Mouse (Mus musculus) midbrain, embryonic 16.5 days (tissue): Measurements from ENCODE around the gene Chd2. TPM values are rescaled to one million over a fixed set of nuclear protein-coding genes. Genes with fewer than 3 reads are reported as not detected.
"Not testable (repeated sequence)": the region's sequence is repeated elsewhere in the genome, so short reads cannot be mapped to it uniquely, and the experiment has no call there.

ENCODE experiments used
- ATAC-seq: fragments of 200-750 bp; cut with Nextera tagmentation; 2 replicates; pipeline ENCODE4 v1.8.0; 2017; ENCODE audit warnings: moderate TSS enrichment
- H3K27ac ChIP-seq: fragments of 300-500 bp; sonication (generic); 2 replicates; pipeline ENCODE4 v1.5.1; 2014; ENCODE audit warnings: mild to moderate bottlenecking, low read length, mixed read lengths
- H3K27me3 ChIP-seq: fragments of 300-500 bp; sonication (generic); 2 replicates; pipeline ENCODE4 v1.6.1; 2014; ENCODE audit warnings: low read depth, low read length, mixed read lengths; ENCODE audit not compliant: control insufficient read depth, insufficient read depth
- H3K36me3 ChIP-seq: fragments of 300-500 bp; sonication (generic); 2 replicates; pipeline ENCODE4 v1.6.1; 2014; ENCODE audit warnings: mild to moderate bottlenecking, low read length, moderate library complexity, mixed read lengths; ENCODE audit not compliant: control insufficient read depth, insufficient read depth
- H3K4me1 ChIP-seq: fragments of 300-500 bp; sonication (generic); 2 replicates; pipeline ENCODE4 v1.6.1; 2014; ENCODE audit warnings: mild to moderate bottlenecking, low read length, mixed read lengths; ENCODE audit not compliant: control insufficient read depth, insufficient read depth
- H3K4me2 ChIP-seq: fragments of 300-500 bp; sonication (generic); 2 replicates; pipeline ENCODE4 v1.6.1; 2014; ENCODE audit warnings: mild to moderate bottlenecking, low read length, mixed read lengths
- H3K4me3 ChIP-seq: fragments of 300-500 bp; sonication (generic); 2 replicates; pipeline ENCODE4 v1.5.1; 2014; ENCODE audit warnings: low read depth, mild to moderate bottlenecking, low read length, moderate library complexity, mixed read lengths
- H3K9ac ChIP-seq: fragments of 300-500 bp; sonication (generic); 2 replicates; pipeline ENCODE4 v1.6.1; 2014; ENCODE audit warnings: low read depth, low read length, mixed read lengths
- H3K9me3 ChIP-seq: fragments of 300-500 bp; sonication (generic); replicated peaks from 2 replicates; pipeline ENCODE4 v1.6.1; 2014; ENCODE audit warnings: mild to moderate bottlenecking, low read length, mixed read lengths; ENCODE audit not compliant: control insufficient read depth, poor library complexity, severe bottlenecking
- WGBS: fragments of 180-500 bp; shearing (Covaris S2); extraction: QIAGEN DNeasy Blood & Tissue Kit; methylation state at CpG from one replicate; pipeline ENCODE4 v1.1.7; 2014; 5-methylcytosine and 5-hydroxymethylcytosine counted together
- polyA plus RNA-seq: library from polyadenylated mRNA; unstranded; fragments of >200 nt; fragmentation: Nextera tagmentation; extraction: Ambion mirVana; gene quantifications from 2 replicates; pipeline ENCODE4 v1.2.1, GENCODE M21; 2015

Chd2 gene
- polyA plus RNA-seq, 1 experiment from 2014 or later = 44.8 TPM

GRCm38 (mm10) chr7:73583400-73583799, 41.8 kb upstream of the Chd2 start:
- Histone ChIP-seq H3K36me3 (no peaks in the 10 kb centered on the region), H3K9ac (no peak overlapping the region), H3K4me3 (no peak overlapping the region), H3K27ac (no peak overlapping the region), H3K9me3 (no peaks in the 10 kb centered on the region), H3K4me1 (peaks cover 11% of the 10 kb centered on the region), H3K4me2 (no peak overlapping the region), H3K27me3 (no peaks in the 10 kb centered on the region)
- 48% methylated on average over 7 of the region's 7 CpGs for WGBS
- ATAC-seq = no peak

GRCm38 (mm10) chr7:73581836-73582375, 40.3 kb upstream of the Chd2 start:
- Histone ChIP-seq H3K9ac (no peak overlapping the region), H3K4me3 (no peak overlapping the region), H3K4me1 (peaks cover 11% of the 10 kb centered on the region), H3K27ac (no peak overlapping the region), H3K9me3 (no peaks in the 10 kb centered on the region), H3K27me3 (no peaks in the 10 kb centered on the region; the same call in 1 of the 2 replicates), H3K36me3 (no peaks in the 10 kb centered on the region), H3K4me2 (no peak overlapping the region)
- ATAC-seq = no peak
- 65% methylated on average over 6 of the region's 6 CpGs for WGBS

- ATAC-seq = no peak
- Histone ChIP-seq H3K4me2 (no peak overlapping the region), H3K9ac (no peak overlapping the region), H3K4me3 (no peak overlapping the region), H3K9me3 (no peaks in the 10 kb centered on the region), H3K4me1 (peaks cover 2% of the 10 kb centered on the region; the same call in 1 of the 2 replicates), H3K27ac (no peak overlapping the region), H3K36me3 (no peaks in the 10 kb centered on the region), H3K27me3 (no peaks in the 10 kb centered on the region; the same call in 1 of the 2 replicates)
- WGBS = 80% methylated on average over 8 of the region's 8 CpGs
These were observed 37.6 kb upstream of the Chd2 start for GRCm38 (mm10) chr7:73579072-73579731.

GRCm38 (mm10) chr7:73577888-73578421, 36.3 kb upstream of the Chd2 start:
- 0 out of 2 replicates have a peak, but pooled peaks cover 2% of the 10 kb centered on the region for H3K4me1 ChIP-seq
- no peak overlapping the region for H3K9ac ChIP-seq
- H3K27me3 ChIP-seq = no peaks in the 10 kb centered on the region; the same call in 1 of the 2 replicates
- no peak overlapping the region for H3K4me2 ChIP-seq
- H3K36me3 ChIP-seq = no peaks in the 10 kb centered on the region
- H3K4me3 ChIP-seq = no peak overlapping the region
- no peak for ATAC-seq
- 81% methylated on average over 6 of the region's 6 CpGs for WGBS
- H3K27ac ChIP-seq = no peak overlapping the region
- H3K9me3 ChIP-seq = no peaks in the 10 kb centered on the region

- H3K9ac ChIP-seq = no peak overlapping the region
- no peaks in the 10 kb centered on the region; the same call in 1 of the 2 replicates for H3K27me3 ChIP-seq
- no peak overlapping the region for H3K4me3 ChIP-seq
- no peak overlapping the region for H3K4me2 ChIP-seq
- H3K36me3 ChIP-seq = no peaks in the 10 kb centered on the region
- no peak overlapping the region for H3K27ac ChIP-seq
- WGBS = 71% methylated on average over 16 of the region's 16 CpGs
- ATAC-seq = no peak
- 0 out of 2 replicates have a peak, but pooled peaks cover 2% of the 10 kb centered on the region for H3K4me1 ChIP-seq
- no peaks in the 10 kb centered on the region for H3K9me3 ChIP-seq
These were observed 34.7 kb upstream of the Chd2 start for GRCm38 (mm10) chr7:73576101-73576936.

GRCm38 (mm10) chr7:73575257-73575656, 33.6 kb upstream of the Chd2 start:
- 47% methylated on average over 8 of the region's 8 CpGs for WGBS

GRCm38 (mm10) chr7:73574673-73575072, 33.0 kb upstream of the Chd2 start:
- H3K27ac ChIP-seq, H3K4me2 ChIP-seq, H3K9ac ChIP-seq, H3K36me3 ChIP-seq, H3K4me1 ChIP-seq, H3K9me3 ChIP-seq, ATAC-seq, H3K27me3 ChIP-seq, H3K4me3 ChIP-seq: not testable (repeated sequence)
- WGBS = 41% methylated on average over 3 of the region's 3 CpGs

More at GRCm38 (mm10) chr7:73575257-73575656, 33.6 kb upstream of the Chd2 start:
- Histone ChIP-seq H3K4me2 (no peak overlapping the region), H3K4me3 (no peak overlapping the region), H3K36me3 (no peaks in the 10 kb centered on the region), H3K9me3 (no peaks in the 10 kb centered on the region), H3K27me3 (no peaks in the 10 kb centered on the region; the same call in 1 of the 2 replicates), H3K9ac (no peak overlapping the region), H3K4me1 (0 out of 2 replicates have a peak, but pooled peaks cover 2% of the 10 kb centered on the region), H3K27ac (no peak overlapping the region)
- ATAC-seq = no peak

- Histone ChIP-seq H3K4me1 (no peaks in the 10 kb centered on the region), H3K4me3 (no peak overlapping the region), H3K27ac (no peak overlapping the region), H3K9me3 (no peaks in the 10 kb centered on the region), H3K27me3 (no peaks in the 10 kb centered on the region), H3K4me2 (no peak overlapping the region), H3K9ac (no peak overlapping the region), H3K36me3 (no peaks in the 10 kb centered on the region)
- ATAC-seq = no peak
- WGBS = 76% methylated on average over 3 of the region's 3 CpGs
These were observed 30.9 kb upstream of the Chd2 start for GRCm38 (mm10) chr7:73572571-73572970.
